Mouse (Mus musculus): ENCODE data around the gene Icam2. TPM values are rescaled to one million over a fixed set of nuclear protein-coding genes. Genes with fewer than 3 reads are reported as not detected.

Gene Icam2
- polyA plus RNA-seq, 1 experiment from 2014 or later, result 5.1 TPM

GRCm38 (mm10) chr11:106364712-106365111 is 23.2 kb downstream of the Icam2 start:
- Histone ChIP-seq H3K9ac (replicated peaks; ENCODE audit: low read depth, low read length) (no peak overlapping the region), H3K27me3 (ENCODE audit: control insufficient read depth, insufficient read depth, low read length) (no peaks in the 10 kb centered on the region), H3K4me3 (ENCODE audit: low read depth, low read length) (no peak overlapping the region), H3K9me3 (ENCODE audit: control insufficient read depth, low read length) (no peaks in the 10 kb centered on the region), H3K4me2 (ENCODE audit: low read depth, low read length) (no peak overlapping the region), H3K4me1 (ENCODE audit: control insufficient read depth, insufficient read depth, low read length) (no peaks in the 10 kb centered on the region), H3K36me3 (ENCODE audit: control insufficient read depth, insufficient read depth, low read length) (no peaks in the 10 kb centered on the region), H3K27ac (ENCODE audit: low read depth, low read length) (no peak overlapping the region)
- ATAC-seq (ENCODE audit: low read depth), result no peak
- WGBS, result 7% methylated on average over 11 of the region's 11 CpGs

GRCm38 (mm10) chr11:106359350-106359749 is 28.5 kb downstream of the Icam2 start:
- no peak for ATAC-seq (ENCODE audit: low read depth)

GRCm38 (mm10) chr11:106355382-106356128 is 32.3 kb downstream of the Icam2 start:
- Histone ChIP-seq H3K36me3 (ENCODE audit: control insufficient read depth, insufficient read depth, low read length) (no peaks in the 10 kb centered on the region), H3K9ac (replicated peaks; ENCODE audit: low read depth, low read length) (no peak overlapping the region), H3K27me3 (ENCODE audit: control insufficient read depth, insufficient read depth, low read length) (no peaks in the 10 kb centered on the region), H3K27ac (ENCODE audit: low read depth, low read length) (no peak overlapping the region), H3K4me3 (ENCODE audit: low read depth, low read length) (no peak overlapping the region), H3K9me3 (ENCODE audit: control insufficient read depth, low read length) (no peaks in the 10 kb centered on the region), H3K4me1 (ENCODE audit: control insufficient read depth, insufficient read depth, low read length) (no peaks in the 10 kb centered on the region), H3K4me2 (ENCODE audit: low read depth, low read length) (no peak overlapping the region)
- no peak for ATAC-seq (ENCODE audit: low read depth)
- WGBS, result 76% methylated on average over 19 of the region's 19 CpGs

More at GRCm38 (mm10) chr11:106359350-106359749, 28.5 kb downstream of the Icam2 start:
- H3K36me3 ChIP-seq (ENCODE audit: control insufficient read depth, insufficient read depth, low read length), result no peaks in the 10 kb centered on the region
- no peak overlapping the region for H3K4me2 ChIP-seq (ENCODE audit: low read depth, low read length)
- H3K4me3 ChIP-seq (ENCODE audit: low read depth, low read length), result no peak overlapping the region
- H3K4me1 ChIP-seq (ENCODE audit: control insufficient read depth, insufficient read depth, low read length), result no peaks in the 10 kb centered on the region
- WGBS, result 32% methylated on average over 5 of the region's 5 CpGs
- H3K9me3 ChIP-seq (ENCODE audit: control insufficient read depth, low read length), result no peaks in the 10 kb centered on the region
- H3K27me3 ChIP-seq (ENCODE audit: control insufficient read depth, insufficient read depth, low read length), result no peaks in the 10 kb centered on the region
- no peak overlapping the region for H3K9ac ChIP-seq (replicated peaks; ENCODE audit: low read depth, low read length)
- no peak overlapping the region for H3K27ac ChIP-seq (ENCODE audit: low read depth, low read length)

- no peak overlapping the region for H3K27ac ChIP-seq (ENCODE audit: low read depth, low read length)
- H3K4me3 ChIP-seq (ENCODE audit: low read depth, low read length), result no peak overlapping the region
- H3K9ac ChIP-seq (replicated peaks; ENCODE audit: low read depth, low read length), result no peak overlapping the region
- no peaks in the 10 kb centered on the region for H3K9me3 ChIP-seq (ENCODE audit: control insufficient read depth, low read length)
- H3K4me2 ChIP-seq (ENCODE audit: low read depth, low read length), result no peak overlapping the region
- no peaks in the 10 kb centered on the region for H3K4me1 ChIP-seq (ENCODE audit: control insufficient read depth, insufficient read depth, low read length)
- no peaks in the 10 kb centered on the region for H3K36me3 ChIP-seq (ENCODE audit: control insufficient read depth, insufficient read depth, low read length)
- H3K27me3 ChIP-seq (ENCODE audit: control insufficient read depth, insufficient read depth, low read length), result no peaks in the 10 kb centered on the region
- ATAC-seq (ENCODE audit: low read depth), result no peak
- WGBS, result 56% methylated on average over 1 of the region's 1 CpGs
These were observed 33.7 kb downstream of the Icam2 start for GRCm38 (mm10) chr11:106354181-106354580.

- no peak within 1 kb of the TSS for H3K4me3 ChIP-seq (ENCODE audit: low read depth, low read length)
- H3K4me2 ChIP-seq (ENCODE audit: low read depth, low read length), result no peak within 1 kb of the TSS
- ATAC-seq (ENCODE audit: low read depth), result no peak
- H3K36me3 ChIP-seq (ENCODE audit: control insufficient read depth, insufficient read depth, low read length), result no peaks in the 10 kb centered on the region
- no peak within 1 kb of the TSS for H3K27ac ChIP-seq (ENCODE audit: low read depth, low read length)
- 92% methylated on average over 12 of the region's 12 CpGs for WGBS
- H3K9me3 ChIP-seq (ENCODE audit: control insufficient read depth, low read length), result no peaks in the 10 kb centered on the region
- no peaks in the 10 kb centered on the region for H3K27me3 ChIP-seq (ENCODE audit: control insufficient read depth, insufficient read depth, low read length)
- no peaks in the 10 kb centered on the region for H3K4me1 ChIP-seq (ENCODE audit: control insufficient read depth, insufficient read depth, low read length)
- no peak within 1 kb of the TSS for H3K9ac ChIP-seq (replicated peaks; ENCODE audit: low read depth, low read length)
These were observed 34.7 kb downstream of the Icam2 start, which contains the start of gene Scn4a for GRCm38 (mm10) chr11:106353188-106353587. Scn4a (minus strand) TSS chr11:106353288.

- H3K27me3 ChIP-seq (ENCODE audit: control insufficient read depth, insufficient read depth, low read length), result no peaks in the 10 kb centered on the region
- no peaks in the 10 kb centered on the region for H3K36me3 ChIP-seq (ENCODE audit: control insufficient read depth, insufficient read depth, low read length)
- H3K4me3 ChIP-seq (ENCODE audit: low read depth, low read length), result no peak overlapping the region
- H3K9me3 ChIP-seq (ENCODE audit: control insufficient read depth, low read length), result no peaks in the 10 kb centered on the region
- H3K9ac ChIP-seq (replicated peaks; ENCODE audit: low read depth, low read length), result no peak overlapping the region
- WGBS, result 83% methylated on average over 4 of the region's 4 CpGs
- ATAC-seq (ENCODE audit: low read depth), result no peak
- no peak overlapping the region for H3K4me2 ChIP-seq (ENCODE audit: low read depth, low read length)
- H3K4me1 ChIP-seq (ENCODE audit: control insufficient read depth, insufficient read depth, low read length), result no peaks in the 10 kb centered on the region
- H3K27ac ChIP-seq (ENCODE audit: low read depth, low read length), result no peak overlapping the region
These were observed 35.9 kb downstream of the Icam2 start for GRCm38 (mm10) chr11:106351941-106352340.

GRCm38 (mm10) chr11:106351253-106351652 is 36.6 kb downstream of the Icam2 start:
- H3K4me1 ChIP-seq (ENCODE audit: control insufficient read depth, insufficient read depth, low read length), result no peaks in the 10 kb centered on the region
- H3K9me3 ChIP-seq (ENCODE audit: control insufficient read depth, low read length), result no peaks in the 10 kb centered on the region
- H3K4me3 ChIP-seq (ENCODE audit: low read depth, low read length), result no peak overlapping the region
- H3K4me2 ChIP-seq (ENCODE audit: low read depth, low read length), result no peak overlapping the region
- H3K27me3 ChIP-seq (ENCODE audit: control insufficient read depth, insufficient read depth, low read length), result no peaks in the 10 kb centered on the region
- H3K36me3 ChIP-seq (ENCODE audit: control insufficient read depth, insufficient read depth, low read length), result no peaks in the 10 kb centered on the region
- H3K27ac ChIP-seq (ENCODE audit: low read depth, low read length), result no peak overlapping the region
- WGBS, result 68% methylated on average over 3 of the region's 3 CpGs
- H3K9ac ChIP-seq (replicated peaks; ENCODE audit: low read depth, low read length), result no peak overlapping the region
- ATAC-seq (ENCODE audit: low read depth), result no peak

- Histone ChIP-seq H3K4me3 (ENCODE audit: low read depth, low read length) (no peak overlapping the region), H3K9ac (replicated peaks; ENCODE audit: low read depth, low read length) (no peak overlapping the region), H3K9me3 (ENCODE audit: control insufficient read depth, low read length) (no peaks in the 10 kb centered on the region), H3K4me2 (ENCODE audit: low read depth, low read length) (no peak overlapping the region), H3K4me1 (ENCODE audit: control insufficient read depth, insufficient read depth, low read length) (no peaks in the 10 kb centered on the region), H3K36me3 (ENCODE audit: control insufficient read depth, insufficient read depth, low read length) (no peaks in the 10 kb centered on the region), H3K27me3 (ENCODE audit: control insufficient read depth, insufficient read depth, low read length) (no peaks in the 10 kb centered on the region), H3K27ac (ENCODE audit: low read depth, low read length) (no peak overlapping the region)
- WGBS, result 67% methylated on average over 5 of the region's 5 CpGs
- ATAC-seq (ENCODE audit: low read depth), result no peak
These were observed 37.0 kb downstream of the Icam2 start for GRCm38 (mm10) chr11:106350853-106351252.

- WGBS, result 89% methylated on average over 6 of the region's 6 CpGs
- ATAC-seq (ENCODE audit: low read depth), result no peak
- Histone ChIP-seq H3K9ac (replicated peaks; ENCODE audit: low read depth, low read length) (no peak overlapping the region), H3K27me3 (ENCODE audit: control insufficient read depth, insufficient read depth, low read length) (no peaks in the 10 kb centered on the region), H3K4me3 (ENCODE audit: low read depth, low read length) (no peak overlapping the region), H3K36me3 (ENCODE audit: control insufficient read depth, insufficient read depth, low read length) (no peaks in the 10 kb centered on the region), H3K4me1 (ENCODE audit: control insufficient read depth, insufficient read depth, low read length) (no peaks in the 10 kb centered on the region), H3K9me3 (ENCODE audit: control insufficient read depth, low read length) (no peaks in the 10 kb centered on the region), H3K4me2 (ENCODE audit: low read depth, low read length) (no peak overlapping the region), H3K27ac (ENCODE audit: low read depth, low read length) (no peak overlapping the region)
These were observed 38.1 kb downstream of the Icam2 start for GRCm38 (mm10) chr11:106349772-106350171.
